Mouse (Mus musculus) lung, postnatal 0 days (tissue): ENCODE measurements around the gene Prkcz.

Experiments
- CTCF ChIP-seq: IDR thresholded peaks from 2 replicates; pipeline ENCODE4 v1.5.1; 2016; ENCODE audit warnings: antibody characterized with exemption, mild to moderate bottlenecking
- EP300 ChIP-seq: IDR thresholded peaks from 2 replicates; pipeline ENCODE4 v1.6.1; 2016; ENCODE audit warnings: antibody characterized with exemption, mild to moderate bottlenecking, control low read depth

DNA sequence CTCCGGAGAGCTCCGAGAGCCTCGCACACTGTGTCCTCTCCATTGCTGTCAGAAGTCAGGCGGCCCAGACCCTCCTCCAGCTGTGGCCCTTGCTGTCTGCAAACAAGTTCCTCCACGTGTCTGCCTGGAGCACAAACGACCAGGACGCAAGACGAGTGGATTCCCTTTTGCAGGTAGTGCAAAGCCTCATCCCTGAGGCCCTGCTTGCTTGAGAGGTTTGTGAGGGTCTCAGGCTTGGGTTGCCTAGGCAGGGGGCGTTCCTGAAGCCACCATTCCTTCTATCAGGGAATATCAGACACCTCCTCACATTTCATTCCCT, 37.0 kb upstream of the Prkcz start:
- TF ChIP-seq CTCF (no peak), EP300 (no peak)
